Mouse (Mus musculus): Measurements from ENCODE around the gene Rbm45.

- TF ChIP-seq CTCF (IDR thresholded peaks at IDR 0.05; ENCODE audit: borderline replicate concordance, insufficient read depth, low read length) (no peak), POLR2A (IDR thresholded peaks at IDR 0.05; ENCODE audit: low read depth, low read length) (no peak)
Observed at GRCm38 (mm10) chr2:76360226-76360625, 9.6 kb upstream of the Rbm45 start, which contains the start of gene Cyct.
